Mouse (Mus musculus) gastrocnemius, postnatal 25 days (tissue): ENCODE data around the gene Anapc15-ps. TPM values are rescaled to one million over a fixed set of nuclear protein-coding genes. Genes with fewer than 3 reads are reported as not detected.
"Not testable (repeated sequence)": the region's sequence is repeated elsewhere in the genome, so short reads cannot be mapped to it uniquely, and the experiment has no call there.

Experiments used
- DNase-seq: peaks from one replicate; pipeline ENCODE4 v3.0.0; 2022
- total RNA-seq, 2 experiments: library from RNA; stranded (reverse); gene quantifications; 1 replicate in 1 of 2; 2 replicates in 1 of 2; pipeline ENCODE4 v1.2.3; 2021

The Anapc15-ps gene
- total RNA-seq, 2 experiments from 2014 or later, result not detected

GRCm38 (mm10) chr10:95630166-95630565, 43.1 kb downstream of the Anapc15-ps start:
- not testable (repeated sequence) for DNase-seq

- DNase-seq, result no peak
These were observed 44.9 kb downstream of the Anapc15-ps start for GRCm38 (mm10) chr10:95628338-95628737.

GRCm38 (mm10) chr10:95627381-95627780, 45.9 kb downstream of the Anapc15-ps start:
- no peak for DNase-seq

GRCm38 (mm10) chr10:95625300-95625699, 48.0 kb downstream of the Anapc15-ps start:
- no peak for DNase-seq

- no peak for DNase-seq
These were observed 49.2 kb downstream of the Anapc15-ps start for GRCm38 (mm10) chr10:95624007-95624406.

- DNase-seq, result no peak
These were observed 49.7 kb downstream of the Anapc15-ps start for GRCm38 (mm10) chr10:95623518-95623905.

Other genes starting within 250 kb of the Anapc15-ps start
- 100 to 1,000 TPM; 285 to 318 TPM for gene Mrpl42, start 171.5 kb downstream of the Anapc15-ps start, total RNA-seq
- 10 to 100 TPM; 66.4 to 73.6 TPM for gene Ube2n, start 158.3 kb downstream of the Anapc15-ps start, total RNA-seq
- 100 to 1,000 TPM; 179 to 274 TPM for gene Nudt4, start 109.3 kb downstream of the Anapc15-ps start, total RNA-seq
- gene Gm33543, start 169.5 kb upstream of the Anapc15-ps start, total RNA-seq, result 1 to 10 TPM in 1 of 2 experiments, under 1 TPM in 1; 0.95 to 1.4 TPM